Mouse (Mus musculus) thymus, postnatal 10 days (tissue): ENCODE data around the gene Atf6.
A peak's percentile ranks its signal among the peaks of the same experiment; 100 is the strongest.

Source experiments
- DNase-seq, 2 experiments: peaks; one replicate each; pipeline ENCODE4 v3.0.0; 2021; ENCODE audit warnings: low spot score in 2 of 2

Gene Atf6

GRCm38 (mm10) chr1:170845448-170846307 lies 21.9 kb downstream of the Atf6 start:
- no peak for DNase-seq

- peak in 1 of 2 experiments; percentile 15 for DNase-seq
Measured at GRCm38 (mm10) chr1:170844380-170844779, 23.2 kb downstream of the Atf6 start.

GRCm38 (mm10) chr1:170839685-170840084 lies 27.9 kb downstream of the Atf6 start:
- peak in 1 of 2 experiments; percentile 16 for DNase-seq

- no peak for DNase-seq
Measured at GRCm38 (mm10) chr1:170834756-170835155, 32.8 kb downstream of the Atf6 start.

- no peak for DNase-seq
Measured at GRCm38 (mm10) chr1:170829781-170830180, 37.8 kb downstream of the Atf6 start.

- no peak for DNase-seq
Measured at GRCm38 (mm10) chr1:170829344-170829743, 38.2 kb downstream of the Atf6 start.

- no peak for DNase-seq
Measured at GRCm38 (mm10) chr1:170820103-170820814, 47.3 kb downstream of the Atf6 start.

- DNase-seq = no peak
Measured at GRCm38 (mm10) chr1:170815287-170816004, 52.1 kb downstream of the Atf6 start.

- DNase-seq = no peak
Measured at GRCm38 (mm10) chr1:170812822-170813221, 54.7 kb downstream of the Atf6 start.

GRCm38 (mm10) chr1:170807600-170808270 lies 59.8 kb downstream of the Atf6 start:
- no peak for DNase-seq

GRCm38 (mm10) chr1:170804721-170805120 lies 62.9 kb downstream of the Atf6 start:
- DNase-seq = no peak

- DNase-seq = no peak
Measured at GRCm38 (mm10) chr1:170802669-170803068, 64.9 kb downstream of the Atf6 start.

GRCm38 (mm10) chr1:170800694-170801093 lies 66.9 kb downstream of the Atf6 start:
- DNase-seq = peak in 1 of 2 experiments; percentile 9

GRCm38 (mm10) chr1:170795741-170796347 lies 71.7 kb downstream of the Atf6 start:
- no peak for DNase-seq

GRCm38 (mm10) chr1:170791542-170791941 lies 76.0 kb downstream of the Atf6 start:
- DNase-seq = no peak

GRCm38 (mm10) chr1:170791001-170791400 lies 76.6 kb downstream of the Atf6 start:
- no peak for DNase-seq

- no peak for DNase-seq
Measured at GRCm38 (mm10) chr1:170787643-170788042, 79.9 kb downstream of the Atf6 start.

- DNase-seq = no peak
Measured at GRCm38 (mm10) chr1:170786570-170787341, 80.8 kb downstream of the Atf6 start.

- DNase-seq = no peak
Measured at GRCm38 (mm10) chr1:170777688-170778087, 89.9 kb downstream of the Atf6 start.

GRCm38 (mm10) chr1:170774431-170774830 lies 93.1 kb downstream of the Atf6 start:
- DNase-seq = no peak
